Mouse (Mus musculus): Measurements from ENCODE around the gene Aaas. TPM values are rescaled to one million over a fixed set of nuclear protein-coding genes. Genes with fewer than 3 reads are reported as not detected.

Aaas gene
- polyA plus RNA-seq, 1 experiment, result 38.1 TPM

DNA sequence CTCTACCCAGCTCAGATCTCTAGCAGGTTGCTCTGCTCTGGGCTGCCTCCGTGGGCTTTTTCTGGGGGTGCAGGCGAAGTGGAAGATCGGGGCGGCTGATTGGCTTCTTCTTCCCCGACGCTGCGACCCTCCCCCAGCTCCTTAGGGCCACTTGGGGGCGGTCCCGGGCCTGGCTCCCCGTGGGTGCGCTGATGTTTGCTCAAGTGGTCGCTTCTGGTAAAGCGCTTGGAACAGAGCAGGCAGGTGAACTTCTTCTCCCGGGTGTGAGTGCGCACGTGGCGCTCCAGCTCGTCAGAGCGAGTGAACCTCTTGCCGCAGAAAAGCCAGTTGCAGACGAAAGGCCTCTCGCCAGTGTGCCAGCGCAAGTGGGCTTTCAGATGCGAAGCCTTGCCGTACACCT is 7.6 kb upstream of the Aaas start:
- Histone ChIP-seq H3K4me3 (ENCODE audit: insufficient read depth, low read depth, low read length) (no peak overlapping the region), H3K27ac (ENCODE audit: insufficient read depth, low read depth, low read length) (no peak overlapping the region), H3K36me3 (ENCODE audit: control insufficient read depth, insufficient read depth, low read length) (no peaks in the 10 kb centered on the region), H3K4me1 (ENCODE audit: control insufficient read depth, insufficient read depth, low read length) (no peaks in the 10 kb centered on the region), H3K27me3 (replicated peaks; ENCODE audit: control insufficient read depth, insufficient read depth, low read length) (no peaks in the 10 kb centered on the region)
- no peak for TF ChIP-seq CTCF (conservative IDR thresholded peaks at IDR 0.05; ENCODE audit: insufficient read depth, insufficient read length, low read depth, low read length)
- no peak for TF ChIP-seq POLR2A (IDR thresholded peaks at IDR 0.05; ENCODE audit: low read depth, low read length)
- no peak for DNase-seq
- 15% methylated on average over 25 of the region's 25 CpGs for WGBS

DNA sequence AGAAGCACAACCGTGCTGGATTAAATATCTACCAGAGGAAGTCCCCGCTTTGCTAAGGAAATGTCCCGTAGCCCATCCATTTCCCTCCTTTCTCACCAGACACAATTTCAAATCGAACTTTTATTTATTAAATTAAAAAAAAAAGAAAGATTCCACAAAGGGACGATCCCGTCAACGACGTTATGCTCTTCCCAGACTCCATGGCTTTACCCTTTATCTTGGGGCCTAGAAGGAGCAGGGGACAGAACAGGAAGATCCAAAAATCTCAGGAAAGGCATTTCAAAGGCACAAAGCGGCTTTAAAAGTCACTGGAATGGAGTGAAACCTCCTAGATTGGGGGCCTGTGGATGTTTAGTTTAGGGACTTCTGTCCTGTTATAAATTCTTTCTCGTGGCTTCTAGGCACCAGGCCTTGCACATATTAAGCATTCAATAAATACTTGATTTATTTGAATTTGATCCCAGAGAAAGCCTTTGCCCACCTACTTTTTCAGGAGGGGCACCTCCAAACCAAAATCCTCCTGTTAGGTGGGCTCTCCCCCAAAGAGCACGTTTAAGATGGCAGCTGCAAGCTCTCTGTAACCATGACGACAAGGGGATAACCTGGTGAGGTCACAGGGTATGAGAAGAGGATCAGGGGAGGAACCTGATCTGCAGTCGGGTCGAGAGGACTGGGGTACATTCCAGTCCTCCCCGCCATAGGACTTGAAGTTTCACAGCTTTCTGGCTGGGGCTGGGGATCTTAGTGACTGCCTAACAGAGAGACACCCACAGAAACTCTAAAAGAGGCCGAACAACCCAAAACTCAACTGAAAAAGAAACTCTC is 6.1 kb upstream of the Aaas start:
- Histone ChIP-seq H3K27ac (ENCODE audit: insufficient read depth, low read depth, low read length) (no peak overlapping the region), H3K4me3 (ENCODE audit: insufficient read depth, low read depth, low read length) (no peak overlapping the region)

DNA sequence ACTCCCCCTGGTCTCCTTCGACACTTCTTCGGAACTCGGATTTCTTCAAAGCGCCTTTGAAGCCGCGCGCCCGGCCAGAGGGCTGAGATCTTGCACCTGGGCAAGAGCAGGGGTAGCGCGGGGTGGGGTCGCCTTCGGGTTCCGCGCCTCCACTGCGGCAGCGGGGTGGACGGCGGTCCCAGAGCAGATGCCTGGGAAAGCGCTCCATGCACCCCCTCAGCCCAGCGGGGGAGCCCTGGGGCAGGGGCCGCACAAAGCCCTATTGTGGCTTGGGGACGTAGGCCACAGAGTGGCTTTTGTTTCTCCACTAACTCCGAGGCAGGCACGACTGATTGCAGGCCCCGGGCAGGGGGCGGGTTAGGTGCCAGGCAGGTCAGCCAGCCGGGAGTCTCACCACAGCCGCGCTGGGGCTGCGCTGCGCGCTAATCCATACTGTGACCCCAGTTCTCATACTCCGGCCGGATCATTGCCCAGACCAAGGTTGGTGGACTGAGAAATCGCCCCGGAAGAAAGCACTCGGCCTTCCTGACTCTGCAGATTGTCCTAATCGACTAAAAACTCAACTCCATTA is 5.4 kb upstream of the Aaas start:
- 17% methylated on average over 38 of the region's 38 CpGs for WGBS
- peak; percentile 74 for DNase-seq

More for the DNA sequence above, 6.1 kb upstream of the Aaas start:
- no peaks in the 10 kb centered on the region for H3K27me3 ChIP-seq (replicated peaks; ENCODE audit: control insufficient read depth, insufficient read depth, low read length)
- WGBS, result 69% methylated on average over 16 of the region's 16 CpGs
- TF ChIP-seq POLR2A (IDR thresholded peaks at IDR 0.05; ENCODE audit: low read depth, low read length), result no peak
- no peak for TF ChIP-seq CTCF (conservative IDR thresholded peaks at IDR 0.05; ENCODE audit: insufficient read depth, insufficient read length, low read depth, low read length)
- H3K36me3 ChIP-seq (ENCODE audit: control insufficient read depth, insufficient read depth, low read length), result no peaks in the 10 kb centered on the region
- no peak for DNase-seq
- no peaks in the 10 kb centered on the region for H3K4me1 ChIP-seq (ENCODE audit: control insufficient read depth, insufficient read depth, low read length)

DNA sequence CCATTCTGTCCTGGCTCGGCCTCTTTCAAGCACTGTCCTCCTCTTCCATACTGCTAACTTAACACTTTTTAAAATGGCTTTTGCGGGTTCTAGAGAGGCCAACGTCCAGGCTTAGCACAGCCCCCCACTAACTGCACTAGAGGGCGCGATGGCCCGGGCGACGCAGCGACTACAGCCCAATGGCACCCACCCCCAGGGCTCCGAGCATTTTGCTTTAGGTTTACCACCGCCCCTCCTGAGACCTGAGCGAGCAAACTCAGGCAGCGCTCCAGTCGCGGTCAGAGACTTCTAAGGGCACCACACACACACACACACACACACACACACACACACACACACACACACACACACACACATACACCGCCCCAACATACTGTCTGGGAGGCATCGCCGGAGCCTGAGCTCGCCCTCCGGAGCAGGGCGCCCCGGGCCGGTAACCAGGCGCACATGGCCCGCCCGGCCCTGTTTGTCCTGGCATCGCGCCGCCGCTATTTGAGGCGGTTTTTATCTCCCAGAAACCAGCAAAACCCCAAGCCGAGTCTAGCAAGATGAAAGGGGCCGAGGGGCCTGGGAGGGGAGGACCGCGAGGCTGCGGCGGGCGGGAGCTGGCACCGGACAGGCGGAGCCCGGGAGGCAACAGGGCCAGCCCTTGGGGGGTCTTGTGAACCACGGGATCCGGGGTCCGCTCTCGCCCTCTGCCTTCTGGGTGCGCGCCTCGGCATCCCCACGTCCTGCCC is 4.7 kb upstream of the Aaas start:
- H3K4me1 ChIP-seq (ENCODE audit: control insufficient read depth, insufficient read depth, low read length), result peaks cover 3% of the 10 kb centered on the region; the same call in 1 of the 2 replicates
- 0 out of 2 replicates have a peak, but pooled peaks have one; percentile 19 for TF ChIP-seq CTCF (conservative IDR thresholded peaks at IDR 0.05; ENCODE audit: insufficient read depth, insufficient read length, low read depth, low read length)
- TF ChIP-seq POLR2A (IDR thresholded peaks at IDR 0.05; ENCODE audit: low read depth, low read length), result no peak
- H3K27me3 ChIP-seq (replicated peaks; ENCODE audit: control insufficient read depth, insufficient read depth, low read length), result no peaks in the 10 kb centered on the region
- WGBS, result 1% methylated on average over 49 of the region's 49 CpGs
- peak overlapping the region; percentile 38 for H3K4me3 ChIP-seq (ENCODE audit: insufficient read depth, low read depth, low read length)
- H3K27ac ChIP-seq (ENCODE audit: insufficient read depth, low read depth, low read length), result peak overlapping the region; percentile 22
- no peaks in the 10 kb centered on the region for H3K36me3 ChIP-seq (ENCODE audit: control insufficient read depth, insufficient read depth, low read length)
- peak; percentile 60 for DNase-seq

More for the DNA sequence above, 5.4 kb upstream of the Aaas start:
- no peak for TF ChIP-seq CTCF (conservative IDR thresholded peaks at IDR 0.05; ENCODE audit: insufficient read depth, insufficient read length, low read depth, low read length)
- no peak for TF ChIP-seq POLR2A (IDR thresholded peaks at IDR 0.05; ENCODE audit: low read depth, low read length)
- Histone ChIP-seq H3K4me1 (ENCODE audit: control insufficient read depth, insufficient read depth, low read length) (peaks cover 3% of the 10 kb centered on the region; the same call in 1 of the 2 replicates), H3K36me3 (ENCODE audit: control insufficient read depth, insufficient read depth, low read length) (no peaks in the 10 kb centered on the region), H3K4me3 (ENCODE audit: insufficient read depth, low read depth, low read length) (peak overlapping the region; percentile 38), H3K27ac (ENCODE audit: insufficient read depth, low read depth, low read length) (peak overlapping the region; percentile 22), H3K27me3 (replicated peaks; ENCODE audit: control insufficient read depth, insufficient read depth, low read length) (no peaks in the 10 kb centered on the region)

DNA sequence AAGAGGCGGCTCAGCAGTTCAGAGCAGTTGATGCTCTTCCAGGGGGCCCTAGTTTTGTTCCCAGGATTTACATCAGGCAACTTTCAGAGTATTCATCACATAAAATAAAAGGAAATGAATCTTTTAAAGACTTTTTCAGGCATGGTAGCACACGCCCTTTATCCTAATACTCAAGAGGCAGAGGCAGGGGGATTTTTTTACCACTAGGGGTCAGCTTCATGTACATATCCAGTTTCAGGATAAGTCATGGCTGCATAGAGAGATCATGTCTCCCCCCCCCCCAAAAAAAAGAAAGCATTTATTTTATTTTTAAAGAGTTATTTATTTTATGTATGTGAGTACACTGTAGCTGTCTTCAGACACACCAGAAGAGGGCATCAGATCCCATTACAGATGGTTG is 3.4 kb upstream of the Aaas start:
- no peak for DNase-seq
- Histone ChIP-seq H3K27me3 (replicated peaks; ENCODE audit: control insufficient read depth, insufficient read depth, low read length) (no peaks in the 10 kb centered on the region), H3K27ac (ENCODE audit: insufficient read depth, low read depth, low read length) (no peak overlapping the region), H3K4me1 (ENCODE audit: control insufficient read depth, insufficient read depth, low read length) (peaks cover 9% of the 10 kb centered on the region; the same call in 1 of the 2 replicates), H3K4me3 (ENCODE audit: insufficient read depth, low read depth, low read length) (no peak overlapping the region), H3K36me3 (ENCODE audit: control insufficient read depth, insufficient read depth, low read length) (no peaks in the 10 kb centered on the region)
- no peak for TF ChIP-seq CTCF (conservative IDR thresholded peaks at IDR 0.05; ENCODE audit: insufficient read depth, insufficient read length, low read depth, low read length)
- TF ChIP-seq POLR2A (IDR thresholded peaks at IDR 0.05; ENCODE audit: low read depth, low read length), result no peak
- WGBS, result 90% methylated on average over 2 of the region's 2 CpGs

DNA sequence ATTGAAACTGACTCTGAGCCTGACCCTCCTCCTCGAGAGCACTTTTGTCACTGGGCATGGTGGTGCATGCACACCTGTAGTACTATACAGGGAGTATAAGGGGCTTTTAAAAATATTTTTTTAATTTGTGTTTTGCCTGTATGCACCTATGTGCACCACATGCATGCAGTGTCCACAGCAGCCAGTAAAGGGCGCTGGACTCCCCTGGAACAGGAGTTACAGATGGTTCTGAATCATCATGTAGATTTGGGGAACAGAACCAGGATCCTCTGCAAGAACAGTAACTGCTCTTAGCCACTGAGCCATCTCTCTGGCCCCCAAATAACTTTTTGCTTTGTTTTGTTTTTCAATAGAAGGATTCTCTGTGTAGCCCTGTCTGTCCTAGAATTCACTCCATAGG is 1.6 kb upstream of the Aaas start:
- TF ChIP-seq CTCF (conservative IDR thresholded peaks at IDR 0.05; ENCODE audit: insufficient read depth, insufficient read length, low read depth, low read length) (peak; percentile 36; the same call in 1 of the 2 replicates), POLR2A (IDR thresholded peaks at IDR 0.05; ENCODE audit: low read depth, low read length) (no peak)
- Histone ChIP-seq H3K27ac (ENCODE audit: insufficient read depth, low read depth, low read length) (no peak overlapping the region), H3K27me3 (replicated peaks; ENCODE audit: control insufficient read depth, insufficient read depth, low read length) (no peaks in the 10 kb centered on the region), H3K4me1 (ENCODE audit: control insufficient read depth, insufficient read depth, low read length) (peaks cover 9% of the 10 kb centered on the region; the same call in 1 of the 2 replicates), H3K36me3 (ENCODE audit: control insufficient read depth, insufficient read depth, low read length) (no peaks in the 10 kb centered on the region), H3K4me3 (ENCODE audit: insufficient read depth, low read depth, low read length) (no peak overlapping the region)
- no peak for DNase-seq
- 67% methylated on average over 2 of the region's 2 CpGs for WGBS
